Mouse (Mus musculus) megakaryocyte-erythroid progenitor cell, adult 5-6 weeks (primary cell): ENCODE data around the gene Zfp867. TPM values are rescaled to one million over a fixed set of nuclear protein-coding genes. Genes with fewer than 3 reads are reported as not detected.

Experiments
- ATAC-seq: replicated peaks from 2 replicates; pipeline ENCODE4 v1.8.0; 2016; ENCODE audit warnings: mild to moderate bottlenecking, inconsistent platforms; ENCODE audit not compliant: severe bottlenecking, poor library complexity, low FRiP score, low TSS enrichment
- total RNA-seq, 2 experiments: library from RNA; stranded (forward) in 1 of 2; stranded (reverse) in 1 of 2; fragments of 200-1000, 215-1000 nt in 1 of 2; fragments of >200 nt in 1 of 2; fragmentation: Nextera tagmentation in 1 of 2; gene quantifications; 2 replicates each; pipeline ENCODE4 v1.2.3; 2014 to 2017

Zfp867 gene
- total RNA-seq, 2 experiments from 2014 or later, result 2.6 to 2.7 TPM

DNA sequence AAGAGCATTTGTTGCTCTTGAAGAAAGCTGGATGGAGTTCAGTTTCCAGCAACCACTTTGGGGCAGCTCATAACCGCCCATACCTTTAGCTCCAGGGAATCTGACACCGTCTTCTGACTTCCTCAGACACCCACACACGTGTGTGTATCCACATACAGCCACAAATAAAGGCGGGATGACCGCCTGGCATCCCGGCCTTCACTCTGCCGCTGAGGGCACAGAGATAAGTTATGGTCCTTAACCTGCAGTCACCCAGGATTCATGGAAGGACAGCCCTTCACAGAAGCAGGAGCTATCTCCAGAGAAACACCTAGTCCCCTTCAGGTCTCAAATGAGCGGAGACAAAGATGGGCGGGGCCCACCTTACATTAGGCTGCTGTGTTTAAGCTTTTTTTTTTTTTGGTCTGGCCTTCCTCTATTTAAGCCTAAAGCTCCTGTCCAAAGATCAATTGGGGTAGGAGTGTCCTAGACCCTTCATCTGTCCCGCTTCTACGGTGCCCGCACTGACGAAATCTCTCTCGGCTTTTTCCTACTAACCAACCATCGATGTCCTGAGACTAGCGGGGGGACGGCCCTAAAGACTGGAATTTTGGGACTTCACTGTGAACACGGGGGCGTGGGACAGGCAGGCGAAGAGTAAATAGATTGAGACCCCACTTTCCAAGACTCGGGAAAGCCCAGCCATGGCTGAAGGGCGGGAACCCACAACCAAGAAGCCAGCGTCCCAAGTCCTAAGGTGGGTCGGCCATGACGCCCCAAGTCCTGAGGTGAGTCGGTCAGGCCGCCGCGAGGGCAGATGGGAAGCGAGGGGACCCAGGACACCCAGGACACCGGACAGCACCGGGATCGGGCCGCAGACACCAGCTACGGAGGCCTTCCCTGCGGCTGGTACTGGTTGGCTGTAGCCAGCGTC is 605 bp downstream of the Zfp867 start:
- ATAC-seq, result peak; percentile 62

DNA sequence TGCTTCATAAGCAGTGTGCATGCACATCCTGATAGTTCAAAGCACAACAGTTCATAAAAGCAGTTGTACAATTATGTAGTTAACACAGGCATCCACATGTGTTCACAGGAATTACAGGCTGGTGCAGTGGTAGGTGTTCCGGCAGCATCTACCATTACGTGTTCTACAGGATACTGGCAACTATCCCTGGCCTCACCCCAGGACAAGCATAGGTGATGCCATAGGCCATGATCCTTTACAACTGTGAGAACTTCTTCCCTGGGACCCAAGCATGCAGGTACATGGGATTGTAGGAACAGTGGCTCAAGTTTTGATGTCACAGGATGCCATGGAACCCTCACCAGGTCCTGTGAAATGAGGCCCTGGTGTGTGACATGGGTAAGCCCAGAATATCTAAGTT is 11.8 kb downstream of the Zfp867 start:
- ATAC-seq, result no peak

DNA sequence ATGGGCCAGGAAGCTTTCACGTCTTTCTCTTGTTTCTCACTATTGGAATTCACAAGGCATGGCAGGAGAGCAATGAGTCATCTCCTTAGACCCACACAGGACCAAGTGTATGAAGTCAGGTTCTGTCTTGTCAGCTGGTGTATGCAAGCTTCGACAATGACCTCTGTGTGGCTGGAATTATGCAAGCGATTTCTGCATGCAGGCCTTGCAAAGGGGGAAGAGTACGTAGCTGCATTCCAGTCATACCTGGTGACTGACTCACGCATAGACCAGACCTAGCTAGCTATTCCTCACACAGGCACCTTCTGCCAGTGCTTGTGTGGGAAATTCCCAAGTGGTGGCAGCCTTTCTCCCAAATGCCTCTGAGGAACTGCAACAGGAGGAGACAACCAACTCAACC is 13.3 kb downstream of the Zfp867 start:
- ATAC-seq, result no peak

DNA sequence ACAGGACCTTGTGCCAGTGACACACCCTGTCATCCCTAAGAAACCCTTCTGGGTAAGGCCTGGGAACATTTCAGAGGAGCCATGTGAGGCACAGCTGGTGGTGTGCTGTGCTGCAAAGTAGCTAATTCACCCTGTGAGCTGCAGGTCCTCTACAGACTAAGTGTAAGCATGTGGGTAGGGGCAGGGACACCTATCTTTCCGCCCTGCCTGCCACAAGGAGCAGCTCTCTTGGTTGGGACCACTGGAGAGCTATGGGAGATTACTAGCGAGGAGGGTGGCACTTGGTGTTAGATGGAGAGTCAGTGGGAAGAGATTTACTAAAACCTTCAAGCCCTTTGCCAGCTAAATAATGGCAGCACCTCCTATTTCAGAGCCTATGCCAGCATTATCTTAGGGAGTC is 15.4 kb downstream of the Zfp867 start:
- no peak for ATAC-seq

DNA sequence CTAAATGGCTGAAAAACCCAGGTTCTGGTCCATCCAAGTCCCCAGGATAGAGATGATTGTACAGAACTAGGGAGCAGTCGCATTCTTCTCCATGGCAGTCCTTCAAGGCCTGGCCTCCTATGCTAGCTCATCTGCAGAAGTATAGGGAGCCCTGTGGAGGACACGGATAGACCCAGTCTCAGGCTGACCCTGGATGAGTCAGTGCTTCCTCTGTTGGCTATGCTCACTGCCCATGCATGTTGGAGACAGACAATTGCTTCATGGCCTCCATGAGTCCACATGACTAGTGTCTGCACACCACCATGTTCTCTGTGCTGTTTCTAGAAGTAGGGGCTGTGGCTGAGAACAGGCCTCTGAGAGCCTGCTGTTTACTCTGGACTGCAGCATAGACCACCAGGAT is 15.9 kb downstream of the Zfp867 start:
- no peak for ATAC-seq

DNA sequence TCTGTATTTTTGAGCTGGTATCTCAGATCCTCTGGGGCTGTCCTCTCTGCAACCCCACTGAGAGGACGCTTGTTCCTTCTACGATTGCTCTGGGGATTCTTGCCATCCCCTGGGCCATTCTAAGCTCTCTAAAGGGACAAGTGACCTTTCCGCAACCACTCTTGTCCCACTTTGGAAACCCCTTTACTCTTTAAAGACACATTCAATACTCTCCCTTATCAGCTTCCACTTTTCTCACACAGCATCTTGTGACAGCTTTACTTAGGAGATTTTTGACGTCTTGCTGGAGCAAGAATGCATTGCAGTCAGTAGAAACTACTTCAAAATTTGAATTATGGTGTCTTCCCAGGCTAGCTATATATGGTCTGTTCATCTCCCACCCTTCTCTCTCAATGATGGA is 21.2 kb downstream of the Zfp867 start, which contains the start of gene Snap47:
Snap47 (minus strand) TSS at position 101 of the 400 bp plus-strand sequence.
- no peak for ATAC-seq

DNA sequence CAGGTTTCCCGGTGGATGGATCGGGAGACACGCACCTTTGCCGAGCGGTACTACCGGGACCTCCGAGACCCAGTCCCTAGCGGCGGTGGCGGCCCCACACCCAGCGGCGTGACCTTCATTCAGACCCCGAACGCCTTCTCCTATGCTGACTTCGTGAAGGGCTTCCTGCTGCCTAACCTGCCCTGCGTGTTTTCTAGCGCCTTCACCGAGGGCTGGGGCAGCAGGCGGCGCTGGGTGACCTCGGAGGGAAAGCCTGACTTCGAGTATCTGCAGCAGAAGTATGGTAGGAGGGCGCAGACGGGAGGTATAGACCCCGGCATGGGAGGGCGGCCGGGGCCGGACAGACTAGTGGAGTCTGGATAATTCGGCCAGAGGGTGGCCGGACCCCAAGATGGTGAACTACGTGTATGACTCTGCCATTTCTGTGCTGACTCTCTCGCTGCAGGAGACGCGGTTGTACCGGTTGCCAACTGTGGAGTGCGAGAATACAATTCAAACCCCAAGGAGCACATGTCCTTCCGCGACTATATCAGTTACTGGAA is 22.0 kb downstream of the Zfp867 start:
- peak; percentile 62 for ATAC-seq

DNA sequence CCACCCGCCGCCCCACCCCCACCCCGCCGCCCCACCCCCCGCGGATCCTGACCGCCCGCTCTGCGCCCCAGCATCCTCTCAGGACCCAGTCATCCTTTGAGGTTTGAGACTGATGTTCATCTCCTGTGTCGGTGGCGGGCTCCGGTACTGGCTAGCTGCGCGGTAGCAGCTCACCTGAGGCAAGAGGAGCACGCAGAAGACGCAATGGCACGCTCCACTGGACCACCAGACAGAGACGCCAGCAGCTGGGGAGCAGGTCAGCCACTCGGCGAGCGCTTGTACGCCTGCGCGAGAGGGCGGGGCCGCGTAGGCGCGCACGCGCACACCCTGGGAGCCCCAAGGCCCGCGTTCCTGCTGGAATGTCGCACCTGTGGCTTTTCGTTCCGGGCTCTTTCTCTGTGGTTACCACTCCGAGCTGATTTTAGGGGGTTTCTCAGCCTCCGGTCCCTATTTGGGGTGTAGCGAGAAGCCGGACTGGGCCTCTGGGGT is 22.5 kb downstream of the Zfp867 start, which contains the start of gene Jmjd4:
Jmjd4 (plus strand) TSS at position 305 of the 489 bp plus-strand sequence.
- peak; percentile 86 for ATAC-seq

DNA sequence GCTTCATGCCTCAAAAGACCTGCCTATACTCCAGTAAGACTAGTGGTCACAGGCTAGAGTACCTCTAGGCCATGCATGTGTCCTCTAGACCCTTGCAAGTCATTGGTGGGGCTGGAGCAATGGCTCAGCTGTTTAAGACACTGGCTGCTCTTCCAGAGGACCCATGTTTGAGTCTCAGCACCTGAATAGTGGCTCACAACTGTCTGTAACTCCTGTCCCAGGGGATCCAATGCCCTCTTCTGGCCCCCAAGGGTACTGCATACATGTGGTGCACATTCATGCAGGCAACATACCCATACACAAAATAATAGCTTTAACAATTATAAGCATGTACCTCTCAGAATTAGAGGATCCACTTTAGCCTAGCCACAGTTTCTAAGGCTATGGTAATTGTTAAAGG is 29.2 kb downstream of the Zfp867 start:
- ATAC-seq, result no peak

DNA sequence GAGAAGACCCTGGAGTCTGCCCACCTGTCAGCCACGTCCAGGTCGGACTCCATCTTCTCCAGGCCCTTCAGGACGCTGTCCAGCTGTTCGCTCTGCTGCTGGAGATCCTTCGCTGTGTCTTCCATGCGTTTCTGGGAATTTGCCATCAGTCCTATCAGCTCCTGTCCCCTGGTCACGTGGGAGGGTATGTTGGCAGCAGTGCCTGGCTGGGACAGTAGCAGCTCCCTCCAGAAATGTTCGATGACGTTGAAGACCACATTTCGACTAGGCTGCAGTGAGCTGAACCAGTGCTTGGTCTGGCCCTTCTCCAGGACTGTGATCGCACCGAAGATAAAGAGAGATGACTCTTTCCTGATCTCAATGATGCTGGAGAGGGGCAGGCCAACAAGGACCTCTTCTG is 34.3 kb downstream of the Zfp867 start:
- ATAC-seq, result no peak; the same call in 1 of the 2 replicates

DNA sequence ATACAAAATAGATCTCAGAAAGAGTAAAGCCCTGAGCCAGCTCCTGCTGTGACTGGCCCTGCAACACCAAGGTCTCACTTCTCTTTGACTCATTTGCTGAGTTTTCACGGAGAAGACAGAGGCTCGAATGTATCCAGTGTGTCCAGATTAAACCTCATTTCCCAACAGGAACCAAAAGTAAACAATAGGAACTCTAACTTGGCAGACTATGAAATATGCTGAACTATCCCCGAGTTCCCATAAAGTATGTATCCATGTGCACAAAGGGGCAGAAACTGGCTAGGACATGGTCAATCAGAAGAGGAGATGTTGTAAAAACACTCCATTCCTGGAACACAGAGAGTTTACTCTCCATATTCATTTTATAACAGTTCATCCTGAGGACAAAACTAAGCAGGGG is 40.0 kb downstream of the Zfp867 start:
- no peak for ATAC-seq

DNA sequence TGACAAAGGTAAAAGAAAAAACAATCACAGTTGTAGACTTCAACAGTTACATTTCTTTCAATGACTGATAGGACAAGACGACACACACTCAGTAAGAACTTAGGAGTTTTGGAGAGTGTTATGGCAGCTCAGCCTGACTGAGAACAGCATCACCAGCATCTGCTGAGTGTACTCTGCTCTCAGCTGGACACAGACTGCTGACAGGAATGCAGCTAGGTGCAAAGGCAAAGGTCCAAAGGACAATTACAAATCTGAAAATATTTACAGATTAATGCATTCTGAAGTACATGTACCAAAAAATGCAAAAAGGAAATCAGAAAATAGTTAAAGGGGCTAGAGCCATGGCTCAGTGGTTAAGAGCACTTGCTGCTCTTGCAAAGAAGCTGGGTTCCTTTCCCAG is 42.3 kb downstream of the Zfp867 start:
- no peak for ATAC-seq

DNA sequence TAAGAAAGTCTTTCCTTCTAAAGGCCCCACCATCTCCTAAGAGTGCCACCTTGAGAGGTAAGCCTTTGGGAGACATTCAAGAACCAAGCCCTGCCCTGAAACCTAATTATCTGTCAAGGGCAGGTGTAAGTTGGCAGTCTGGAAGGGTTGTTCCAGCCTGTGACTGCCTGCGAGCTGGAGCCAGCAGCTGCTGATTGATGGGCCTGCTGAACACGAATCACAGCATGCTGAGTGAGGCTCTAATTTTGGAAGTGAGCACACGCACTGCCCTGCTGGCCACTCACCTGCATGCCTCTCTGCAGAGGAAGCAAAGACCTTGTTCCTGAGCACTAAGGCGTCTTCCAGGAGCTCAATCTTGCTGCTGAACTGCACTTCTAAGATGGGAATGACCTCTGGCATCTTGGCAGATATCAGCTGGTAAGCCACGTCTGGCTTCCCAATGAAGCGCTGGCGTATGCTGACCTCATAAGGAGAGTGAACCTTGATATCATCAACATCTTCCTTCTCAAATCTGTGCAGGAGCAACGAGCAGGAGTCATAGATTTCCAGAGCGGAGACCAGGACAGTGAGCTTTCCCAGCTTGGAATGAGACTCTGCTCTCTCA is 44.1 kb downstream of the Zfp867 start:
- no peak for ATAC-seq

DNA sequence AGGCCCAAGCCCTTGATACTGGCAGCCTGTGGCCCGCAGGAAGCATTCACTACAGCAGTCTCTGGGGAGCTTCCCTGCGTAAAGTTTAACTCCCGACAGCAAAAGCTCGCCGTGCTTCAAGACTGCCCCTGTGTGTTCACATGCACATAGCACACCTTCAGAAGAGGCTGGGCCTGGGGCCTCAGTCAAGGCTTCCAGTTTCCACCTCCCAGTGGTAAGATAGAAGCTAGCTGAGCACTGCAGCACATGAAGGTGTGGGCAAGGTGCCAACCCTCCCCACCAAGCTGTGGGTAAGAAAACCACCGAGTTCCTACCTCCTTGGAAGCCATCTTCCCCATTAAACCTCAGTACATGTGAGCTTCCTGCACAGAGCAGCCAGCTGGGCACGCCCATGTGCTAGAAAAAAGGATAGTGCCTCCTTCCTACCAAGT is 46.6 kb downstream of the Zfp867 start:
- peak; percentile 41; the same call in 1 of the 2 replicates for ATAC-seq

DNA sequence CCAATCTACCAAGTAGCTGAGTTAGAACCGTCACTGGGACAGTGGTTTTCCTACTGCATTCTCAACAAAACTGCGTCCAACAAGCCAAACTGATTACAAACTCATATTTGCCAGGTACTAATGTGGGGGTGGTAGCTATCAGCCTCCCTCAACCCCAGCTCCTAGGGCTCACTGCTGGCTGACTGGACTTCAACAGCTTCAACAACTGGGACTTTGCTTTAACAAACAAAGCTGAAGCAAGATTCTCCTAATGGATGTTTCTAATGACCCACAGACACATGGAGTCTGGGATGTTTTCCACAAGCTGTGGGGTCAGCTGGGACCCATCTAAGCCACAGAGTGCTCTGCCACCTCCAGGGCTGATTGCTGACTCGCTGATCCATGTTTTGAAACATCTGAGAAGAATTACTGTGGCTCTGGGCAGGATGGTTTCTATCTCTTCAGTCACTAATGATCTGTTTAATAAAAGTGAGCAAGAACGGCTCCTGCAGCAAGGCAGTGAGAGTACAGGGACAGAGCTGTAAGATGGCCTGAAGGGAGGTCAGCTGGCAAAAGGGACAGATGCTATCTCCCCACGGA is 49.2 kb downstream of the Zfp867 start:
- ATAC-seq, result no peak

DNA sequence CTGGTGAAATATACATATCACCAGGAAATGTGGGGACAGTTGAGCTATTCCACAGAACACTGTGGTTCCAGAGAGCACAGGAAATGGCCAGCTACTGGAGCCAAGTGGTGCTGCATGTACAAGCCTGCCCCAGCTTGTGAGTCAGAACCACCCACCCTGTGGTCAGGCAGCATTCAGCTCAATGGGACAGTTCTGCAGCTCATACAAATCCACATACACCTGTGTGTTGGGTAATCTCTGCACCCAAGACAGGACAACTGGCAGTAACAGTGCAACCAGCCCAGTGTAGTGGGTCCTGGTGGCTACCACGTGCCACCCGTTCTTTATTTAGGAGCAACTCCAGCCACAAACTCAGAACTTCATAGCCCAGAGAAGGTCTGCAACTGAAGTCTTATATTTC is 50.3 kb downstream of the Zfp867 start:
- ATAC-seq, result no peak

DNA sequence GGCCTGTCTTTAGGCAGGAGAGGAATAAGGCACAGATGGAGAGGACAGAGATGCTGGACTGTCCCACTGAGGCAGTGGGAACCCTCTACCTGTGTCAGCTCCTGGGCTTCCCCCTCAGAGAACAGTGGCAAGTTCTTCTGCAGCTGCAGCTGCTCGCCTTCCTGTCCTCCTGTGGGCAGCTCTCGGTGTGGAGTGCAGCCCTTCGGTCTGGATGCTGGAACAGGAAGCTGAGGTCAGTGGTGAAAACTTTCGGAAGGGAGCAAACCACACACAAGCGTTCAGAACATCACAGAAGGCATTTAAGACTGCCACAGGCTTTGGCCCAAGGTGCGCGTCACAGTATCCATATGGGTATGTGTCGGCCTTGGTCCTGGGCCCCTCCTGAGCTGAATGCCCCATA is 50.8 kb downstream of the Zfp867 start:
- no peak for ATAC-seq

DNA sequence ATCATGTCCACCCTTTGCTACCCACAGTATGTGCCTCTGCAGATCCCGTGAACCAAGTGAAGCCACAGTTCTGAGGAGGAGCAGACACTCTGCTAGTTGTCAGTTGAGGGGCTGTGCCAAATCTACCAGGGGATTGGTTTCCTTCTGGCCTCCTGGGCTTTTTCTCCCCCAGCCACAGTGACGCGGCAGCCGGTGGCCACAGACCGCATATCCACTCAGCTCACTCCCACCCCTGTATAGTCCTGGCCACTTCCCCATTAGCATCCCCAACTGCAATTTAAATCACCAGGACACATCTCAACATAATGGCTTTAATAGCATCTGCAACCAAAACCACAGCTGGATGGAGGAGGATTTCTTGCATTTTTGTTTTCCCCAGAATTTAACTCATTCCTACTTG is 53.6 kb downstream of the Zfp867 start:
- peak; percentile 55 for ATAC-seq

DNA sequence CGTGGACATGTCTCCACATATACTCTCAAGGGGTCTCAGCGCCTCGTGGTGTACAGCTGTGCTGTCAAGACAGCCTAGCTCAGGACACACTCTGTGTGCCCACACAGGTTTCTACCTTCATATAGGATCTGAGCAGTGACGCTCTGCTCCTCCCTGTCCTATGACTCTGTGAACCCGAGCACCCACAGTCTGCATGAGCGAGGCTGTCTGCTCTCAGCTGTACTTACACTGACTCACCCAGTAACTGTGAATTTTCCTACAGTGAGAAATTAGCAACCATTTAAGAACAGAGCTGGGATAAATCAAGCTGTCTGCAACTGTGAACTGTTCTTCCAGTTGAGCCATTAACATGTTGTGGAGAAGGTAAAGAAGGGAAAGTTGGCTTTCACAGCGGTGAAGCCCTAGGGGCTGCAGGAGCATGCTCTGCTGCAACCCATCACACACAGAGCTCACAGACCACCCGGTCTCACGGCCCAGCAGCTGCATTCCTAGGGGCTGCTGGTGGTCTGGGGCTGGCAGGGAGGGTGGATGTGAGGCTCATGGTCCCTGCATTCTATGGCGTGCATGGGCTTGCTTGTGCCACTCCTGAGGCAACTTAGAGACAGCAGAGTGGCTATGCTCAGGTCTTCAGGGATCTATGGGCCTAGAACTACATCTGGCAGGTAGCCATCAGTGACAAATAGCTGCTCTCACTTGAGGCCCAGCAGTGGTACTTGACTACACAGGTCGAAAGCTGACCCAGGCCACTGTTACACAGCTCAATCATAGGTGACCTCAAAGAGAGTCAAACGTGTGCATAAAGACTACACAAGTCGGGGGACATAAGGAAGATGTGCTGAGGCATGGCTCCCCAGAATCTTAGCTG is 59.0 kb downstream of the Zfp867 start:
- no peak for ATAC-seq
